Mouse (Mus musculus): ENCODE measurements around the gene Slc26a6.

Slc26a6 gene

DNA sequence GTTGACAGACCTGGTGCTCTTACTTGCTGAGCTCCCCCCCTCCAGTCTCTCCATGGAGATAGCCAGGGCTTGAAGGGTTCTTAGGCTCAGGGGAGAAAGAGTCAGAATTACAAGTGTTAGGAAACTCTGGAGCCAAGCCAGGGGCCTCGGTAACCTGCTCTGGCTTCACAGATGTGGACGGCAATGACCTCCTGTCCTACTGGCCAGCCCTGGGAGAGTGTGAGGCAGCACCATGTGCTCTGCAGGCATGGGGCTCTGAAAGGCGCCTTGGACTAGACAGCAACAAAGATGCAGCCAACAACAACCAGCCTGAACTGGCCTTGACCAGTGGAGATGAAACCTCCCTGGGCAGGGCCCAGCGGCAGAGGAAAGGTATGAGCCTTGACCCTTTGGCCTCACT lies 5.7 kb upstream of the Slc26a6 start:
- WGBS: 79% methylated on average over 4 of the region's 4 CpGs

DNA sequence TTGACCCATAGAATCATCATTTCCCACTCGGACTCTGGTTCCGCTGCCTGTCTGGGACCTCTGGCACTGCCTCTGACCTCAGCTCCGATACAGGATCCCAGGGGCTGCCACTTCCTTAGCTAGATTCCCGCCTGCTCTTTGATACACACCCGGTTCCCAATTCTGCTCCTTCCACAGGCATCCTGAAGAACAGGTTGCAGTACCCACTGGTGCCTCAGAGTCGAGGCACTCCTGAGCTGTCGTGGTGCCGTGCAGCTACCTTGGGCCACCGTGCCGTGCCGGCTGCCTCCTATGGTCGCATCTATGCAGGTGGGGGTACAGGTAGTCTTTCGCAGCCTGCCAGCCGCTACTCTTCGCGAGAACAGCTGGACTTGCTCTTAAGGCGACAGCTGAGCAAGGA lies 4.7 kb upstream of the Slc26a6 start:
- WGBS: 81% methylated on average over 17 of the region's 17 CpGs

GRCm38 (mm10) chr9:108853635-108854240 lies 655 bp downstream of the Slc26a6 start:
- WGBS: under 1% methylated on average over 25 of the region's 25 CpGs

GRCm38 (mm10) chr9:108854241-108854696 lies 1.2 kb downstream of the Slc26a6 start:
- under 1% methylated on average over 28 of the region's 28 CpGs for WGBS

GRCm38 (mm10) chr9:108855335-108855734 lies 2.3 kb downstream of the Slc26a6 start:
- WGBS: 67% methylated on average over 5 of the region's 5 CpGs

DNA sequence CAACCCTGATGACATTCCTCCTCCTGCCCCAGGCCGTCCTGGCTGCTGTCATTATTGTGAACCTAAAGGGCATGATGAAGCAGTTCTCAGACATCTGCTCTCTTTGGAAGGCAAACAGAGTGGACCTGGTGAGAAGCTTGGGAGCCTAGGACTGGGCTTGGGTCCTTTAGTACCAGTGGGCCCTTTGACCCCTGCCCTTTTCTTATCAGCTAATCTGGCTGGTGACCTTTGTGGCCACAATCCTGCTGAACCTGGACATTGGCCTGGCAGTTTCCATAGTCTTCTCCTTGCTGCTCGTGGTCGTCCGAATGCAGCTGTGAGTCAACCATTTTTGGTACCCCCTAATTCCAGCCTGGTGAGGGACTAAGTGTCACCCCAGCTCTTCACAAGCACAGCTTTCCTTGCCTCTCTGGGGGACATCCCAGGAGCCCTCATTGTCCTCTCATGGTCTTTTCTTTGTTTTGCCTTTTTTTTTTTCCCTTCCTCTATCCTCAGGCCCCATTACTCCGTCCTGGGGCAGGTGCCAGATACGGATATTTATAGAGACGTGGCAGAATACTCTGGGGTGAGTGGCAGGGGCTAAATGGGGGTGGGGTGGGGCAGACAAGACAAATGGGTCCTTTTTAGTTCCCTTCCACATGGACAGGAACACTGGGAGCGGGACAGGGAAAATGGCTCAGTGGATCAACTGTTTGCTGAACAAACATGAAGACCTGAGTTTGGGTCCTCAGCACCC lies 5.9 kb downstream of the Slc26a6 start:
- WGBS: 79% methylated on average over 8 of the region's 8 CpGs

DNA sequence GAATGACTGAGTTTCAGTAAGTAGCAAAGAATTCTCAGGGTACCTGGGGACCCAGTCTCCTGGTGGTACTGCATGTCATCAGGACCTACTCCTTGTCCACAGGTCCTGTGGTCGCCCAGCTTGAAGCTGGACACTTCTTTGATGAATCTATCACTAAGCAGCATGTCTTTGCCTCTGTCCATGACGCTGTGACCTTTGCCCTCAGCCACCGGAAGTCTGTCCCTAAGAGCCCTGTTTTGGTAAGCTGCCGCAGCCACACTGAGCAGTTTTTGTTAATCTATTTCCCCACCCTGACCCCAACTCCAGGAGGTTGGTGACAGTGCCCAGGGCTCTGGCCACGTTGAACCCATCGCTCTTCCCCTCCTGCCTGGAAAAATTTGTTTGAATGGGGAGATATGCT lies 59.2 kb downstream of the Slc26a6 start:
- 77% methylated on average over 6 of the region's 6 CpGs for WGBS

GRCm38 (mm10) chr9:108913161-108913560 lies 60.1 kb downstream of the Slc26a6 start:
- 93% methylated on average over 7 of the region's 7 CpGs for WGBS

DNA sequence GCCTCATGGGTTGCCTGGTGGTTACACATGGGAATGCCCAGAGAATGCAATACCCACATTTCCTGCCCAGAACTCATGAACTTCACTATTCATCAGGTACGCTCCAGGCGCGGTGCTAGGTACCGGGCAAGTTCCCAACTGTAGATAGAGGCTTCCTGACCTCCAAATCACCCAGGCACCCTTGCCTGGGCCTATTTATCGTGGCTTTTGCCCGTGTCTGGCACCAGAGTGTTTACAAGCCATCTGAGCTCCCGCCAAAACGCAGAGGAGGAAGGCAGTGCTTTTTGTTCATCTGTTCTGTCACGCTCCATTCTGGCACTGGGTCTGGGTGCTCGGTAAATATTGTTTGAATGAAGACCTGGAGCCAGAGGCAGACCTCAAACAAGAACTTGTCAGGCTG lies 60.5 kb downstream of the Slc26a6 start:
- 65% methylated on average over 10 of the region's 10 CpGs for WGBS

DNA sequence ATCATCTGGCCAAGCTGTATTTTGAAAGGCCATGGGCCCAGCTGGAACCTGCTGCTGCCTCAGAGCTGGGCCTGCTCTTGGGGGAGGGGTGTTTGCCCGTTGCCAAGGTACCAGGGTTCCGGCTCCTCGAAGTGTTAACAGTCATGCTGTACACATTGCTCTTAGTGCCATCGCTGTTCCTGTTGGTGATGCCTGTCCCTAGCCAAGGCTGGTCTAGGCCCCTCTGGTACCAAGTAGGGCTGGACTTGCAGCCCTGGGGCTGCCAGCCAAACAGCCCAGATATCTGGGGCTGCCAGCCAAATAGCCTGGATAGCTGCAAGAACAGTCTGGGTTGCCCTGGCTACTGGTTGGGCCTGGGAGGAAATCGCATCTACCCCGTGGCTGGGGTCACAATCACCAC lies 61.4 kb downstream of the Slc26a6 start, which contains the start of gene Tmem89:
Gene Tmem89, plus strand, starts transcription at position 129 of the 400 bp plus-strand sequence.
- WGBS: 47% methylated on average over 6 of the region's 6 CpGs

DNA sequence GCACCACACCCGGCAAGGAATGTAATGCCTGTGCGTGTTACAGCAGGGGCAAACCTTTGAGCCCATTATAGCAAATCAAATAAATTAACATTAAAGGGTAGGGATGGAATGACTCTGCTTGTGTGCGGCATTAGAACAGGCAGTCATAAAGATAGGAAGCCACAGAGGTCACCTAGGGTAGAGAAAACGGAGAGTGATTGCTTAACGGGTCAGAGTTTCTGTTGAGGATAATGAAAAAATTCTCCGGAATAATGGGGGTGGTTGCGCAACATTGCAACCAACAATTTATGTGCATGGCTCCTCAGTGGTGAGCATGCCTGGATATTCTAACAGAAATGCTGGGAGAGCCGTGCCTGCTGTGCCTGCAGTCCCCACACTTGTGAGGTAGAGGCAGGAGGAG lies 72.8 kb downstream of the Slc26a6 start:
- 88% methylated on average over 8 of the region's 8 CpGs for WGBS

- 86% methylated on average over 3 of the region's 3 CpGs for WGBS
These were observed 75.3 kb downstream of the Slc26a6 start for GRCm38 (mm10) chr9:108928424-108928823.

GRCm38 (mm10) chr9:108935991-108936390 lies 82.9 kb downstream of the Slc26a6 start:
- WGBS: 17% methylated on average over 3 of the region's 3 CpGs

DNA sequence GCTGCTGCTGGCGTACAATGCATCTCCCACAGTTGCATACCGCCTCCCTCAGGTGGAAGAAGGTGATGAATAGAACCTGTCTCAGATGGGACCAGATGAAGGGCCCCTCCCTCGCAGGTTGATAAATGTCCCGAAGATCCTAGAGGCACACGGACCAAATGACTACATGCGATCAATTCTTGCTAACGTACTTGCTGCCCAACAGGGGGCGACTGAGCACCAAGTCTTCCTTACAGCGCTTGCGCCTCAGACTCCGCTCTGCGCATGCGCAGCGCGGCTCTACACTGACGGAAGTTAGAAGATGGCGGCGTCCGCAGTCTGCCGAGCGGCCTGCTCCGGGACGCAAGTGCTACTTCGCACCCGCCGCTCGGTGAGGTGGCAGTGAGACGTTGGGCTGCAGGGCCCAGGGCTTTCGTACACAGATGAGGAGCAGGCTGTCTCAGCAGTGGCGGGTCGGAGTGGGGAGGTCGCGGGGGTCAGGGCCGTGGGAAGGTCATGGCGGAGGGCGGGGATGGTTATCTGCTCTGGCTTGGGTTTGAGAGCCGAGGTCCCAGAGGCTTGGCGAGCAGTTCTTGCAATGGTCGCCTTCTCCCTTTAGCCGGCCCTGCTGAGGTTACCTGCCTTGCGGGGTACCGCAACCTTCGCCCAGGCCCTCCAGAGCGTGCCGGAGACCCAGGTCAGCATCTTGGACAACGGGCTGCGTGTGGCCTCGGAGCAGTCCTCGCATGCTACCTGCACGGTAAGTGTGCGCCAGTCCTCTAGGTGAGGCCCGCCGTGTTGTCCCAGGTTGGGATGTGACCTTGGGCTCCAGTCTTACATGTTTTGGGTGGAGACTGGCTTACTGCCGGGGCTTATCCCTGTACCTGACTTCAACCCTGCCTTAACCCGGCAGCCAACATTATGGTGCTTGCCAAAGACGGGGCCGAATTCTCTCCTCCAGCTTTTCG lies 83.6 kb downstream of the Slc26a6 start, which contains the start of gene Uqcrc1:
Gene Uqcrc1, plus strand, starts transcription at position 216 of the 947 bp plus-strand sequence.
- WGBS: under 1% methylated on average over 58 of the region's 58 CpGs

DNA sequence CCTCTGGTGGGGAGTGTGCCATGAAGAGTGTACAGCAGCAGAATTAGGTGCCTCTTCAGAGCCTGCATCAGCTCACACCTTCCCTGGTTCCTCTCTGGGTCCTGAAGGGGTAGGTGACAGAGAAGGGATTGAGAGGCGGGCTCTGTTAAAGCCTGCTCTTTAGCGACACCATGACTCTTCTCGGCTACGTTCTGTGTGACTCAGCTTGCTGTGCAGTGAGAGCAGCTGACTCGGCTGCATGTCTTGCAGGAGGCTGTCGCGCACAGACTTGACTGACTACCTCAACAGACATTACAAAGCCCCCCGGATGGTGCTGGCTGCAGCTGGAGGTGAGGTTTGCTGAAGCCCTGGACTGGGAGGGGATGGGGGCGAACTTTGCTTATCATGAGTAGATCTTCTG lies 92.0 kb downstream of the Slc26a6 start:
- 53% methylated on average over 9 of the region's 9 CpGs for WGBS

- WGBS: 86% methylated on average over 5 of the region's 5 CpGs
These were observed 92.5 kb downstream of the Slc26a6 start for GRCm38 (mm10) chr9:108945608-108946007.

GRCm38 (mm10) chr9:108949231-108949966 lies 96.3 kb downstream of the Slc26a6 start:
- WGBS: 67% methylated on average over 13 of the region's 13 CpGs

DNA sequence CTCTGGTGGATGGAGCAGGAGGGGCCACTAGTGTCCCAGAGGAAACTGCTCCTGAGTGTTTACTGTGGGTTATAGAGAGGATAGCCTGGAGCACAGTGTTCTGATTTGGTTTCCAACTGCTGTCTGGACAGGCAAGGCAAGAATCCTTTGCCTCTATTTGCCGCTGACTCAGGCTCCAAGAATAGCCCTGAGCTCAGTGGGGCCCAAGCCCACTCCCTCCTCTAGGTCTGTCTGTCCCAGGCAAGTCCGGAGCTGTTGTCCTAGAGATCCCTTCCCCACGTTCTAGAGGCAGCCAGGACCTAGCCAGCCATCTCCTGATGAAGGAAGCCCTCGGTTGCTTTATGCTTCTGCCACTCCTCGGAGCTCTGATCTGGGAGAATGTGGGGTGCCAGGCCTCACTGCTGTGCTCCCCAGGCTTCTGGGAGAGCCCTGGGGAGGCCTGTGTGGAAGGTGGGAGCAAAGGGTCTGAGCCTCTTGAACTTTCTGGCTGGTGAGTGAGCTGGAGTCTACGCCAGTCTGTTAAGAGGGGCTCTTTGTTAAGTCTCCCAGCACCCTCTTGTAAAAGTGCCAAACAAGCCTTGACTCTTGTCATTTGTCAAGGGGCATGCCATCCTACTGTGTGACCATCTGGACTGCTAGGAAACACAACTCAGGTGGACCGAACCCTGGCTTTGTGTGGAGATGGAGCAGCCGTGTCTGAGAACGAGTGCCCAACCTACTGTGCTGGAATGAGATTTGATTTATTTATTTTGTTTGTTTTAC lies 97.1 kb downstream of the Slc26a6 start:
- WGBS: 79% methylated on average over 9 of the region's 9 CpGs

DNA sequence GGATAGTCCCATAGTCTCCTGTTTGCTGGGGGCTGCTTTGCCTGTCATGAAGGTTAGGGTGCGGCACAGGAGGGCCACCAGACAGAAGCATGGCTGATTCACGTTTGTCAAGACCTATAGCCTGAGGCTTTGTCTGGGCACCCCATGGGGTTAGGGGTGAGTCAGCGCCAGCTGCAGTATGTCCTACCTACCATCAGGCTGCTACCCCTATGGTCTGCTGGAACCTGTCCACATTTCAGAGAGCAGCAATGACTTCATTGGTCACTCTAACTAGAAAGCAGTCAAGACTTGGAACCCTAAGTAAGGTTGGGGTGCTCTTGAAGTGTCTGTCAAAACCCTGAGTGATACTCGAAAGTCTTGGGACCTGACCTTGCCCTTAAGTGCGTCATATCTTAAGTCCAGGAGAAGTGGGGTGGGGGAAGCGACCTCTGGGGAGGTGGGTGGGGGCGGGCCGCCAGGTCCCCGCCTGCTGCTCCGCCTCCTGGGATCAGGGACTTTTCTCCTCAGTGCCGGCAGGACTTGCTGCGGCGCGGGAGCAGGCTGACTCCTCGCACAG lies 100.1 kb downstream of the Slc26a6 start, which contains the start of gene Col7a1:
Gene Col7a1, plus strand, starts transcription at position 506 of the 556 bp plus-strand sequence.
- WGBS: 16% methylated on average over 15 of the region's 15 CpGs

GRCm38 (mm10) chr9:108955241-108955640 lies 102.2 kb downstream of the Slc26a6 start:
- WGBS: 88% methylated on average over 11 of the region's 11 CpGs

Data from cerebral cortex, adult 2 months (tissue).